Mouse (Mus musculus) limb, embryonic 11.5 days (tissue): ENCODE results near the gene Pitpnm1. TPM values are rescaled to one million over a fixed set of nuclear protein-coding genes. Genes with fewer than 3 reads are reported as not detected.

Source experiments
- ATAC-seq: fragments of 200-750 bp; cut with Nextera tagmentation; 2 replicates; pipeline ENCODE4 v1.8.0; 2017; ENCODE audit warnings: low read depth; ENCODE audit not compliant: insufficient number of reproducible peaks, low FRiP score, low TSS enrichment
- DNase-seq: peaks from one replicate; pipeline ENCODE4 v3.0.0-alpha.2; 2015; ENCODE audit warnings: low spot score
- H3K27ac ChIP-seq: fragments of 300-500 bp; sonication (generic); replicated peaks from 2 replicates; pipeline ENCODE4 v1.5.1; 2014; ENCODE audit warnings: low read depth, mild to moderate bottlenecking, low read length
- H3K27me3 ChIP-seq: fragments of 300-500 bp; sonication (generic); 2 replicates; pipeline ENCODE4 v1.6.1; 2014; ENCODE audit warnings: mild to moderate bottlenecking, low read length, mixed read lengths; ENCODE audit not compliant: control insufficient read depth, insufficient read depth
- H3K36me3 ChIP-seq: fragments of 300-500 bp; sonication (generic); 2 replicates; pipeline ENCODE4 v1.6.1; 2014; ENCODE audit warnings: mild to moderate bottlenecking, low read length, moderate library complexity, mixed read lengths; ENCODE audit not compliant: control insufficient read depth, insufficient read depth
- H3K4me1 ChIP-seq: fragments of 300-500 bp; sonication (generic); 2 replicates; pipeline ENCODE4 v1.6.1; 2014; ENCODE audit warnings: low read length, mixed read lengths; ENCODE audit not compliant: control insufficient read depth, insufficient read depth
- H3K4me2 ChIP-seq: fragments of 300-500 bp; sonication (generic); 2 replicates; pipeline ENCODE4 v1.6.1; 2014; ENCODE audit warnings: low read depth, mild to moderate bottlenecking, moderate library complexity; ENCODE audit not compliant: severe bottlenecking
- H3K4me3 ChIP-seq: fragments of 300-500 bp; sonication (generic); 2 replicates; pipeline ENCODE4 v1.5.1; 2014; ENCODE audit warnings: low read depth, low read length
- H3K9ac ChIP-seq: fragments of 300-500 bp; sonication (generic); 2 replicates; pipeline ENCODE4 v1.6.1; 2014; ENCODE audit warnings: mild to moderate bottlenecking, low read length
- H3K9me3 ChIP-seq: fragments of 300-500 bp; sonication (generic); 2 replicates; pipeline ENCODE4 v1.6.1; 2016; ENCODE audit warnings: low read length; ENCODE audit not compliant: control insufficient read depth
- WGBS: fragments of 180-500 bp; shearing (Covaris S2); extraction: QIAGEN DNeasy Blood & Tissue Kit; methylation state at CpG from one replicate; pipeline ENCODE4 v1.1.7; 2014; 5-methylcytosine and 5-hydroxymethylcytosine counted together
- polyA plus RNA-seq: library from polyadenylated mRNA; unstranded; fragments of >200 nt; fragmentation: Nextera tagmentation; extraction: Ambion mirVana; gene quantifications from 2 replicates; pipeline ENCODE4 v1.2.1, GENCODE M21; 2014

Pitpnm1 gene
- polyA plus RNA-seq, 1 experiment from 2014 or later, result 4.8 TPM

- Histone ChIP-seq H3K27me3 (peaks cover 22% of the 10 kb centered on the region), H3K36me3 (no peaks in the 10 kb centered on the region), H3K27ac (no peak overlapping the region), H3K4me3 (peak overlapping the region; percentile 43; the same call in 1 of the 2 replicates), H3K4me2 (peak overlapping the region; percentile 95; the same call in 1 of the 2 replicates), H3K4me1 (peaks cover 24% of the 10 kb centered on the region), H3K9ac (no peak overlapping the region), H3K9me3 (no peaks in the 10 kb centered on the region)
- DNase-seq, result no peak
- ATAC-seq, result no peak
- 61% methylated on average over 6 of the region's 6 CpGs for WGBS
Observed at GRCm38 (mm10) chr19:4101466-4101865, 1.7 kb downstream of the Pitpnm1 start.

DNA sequence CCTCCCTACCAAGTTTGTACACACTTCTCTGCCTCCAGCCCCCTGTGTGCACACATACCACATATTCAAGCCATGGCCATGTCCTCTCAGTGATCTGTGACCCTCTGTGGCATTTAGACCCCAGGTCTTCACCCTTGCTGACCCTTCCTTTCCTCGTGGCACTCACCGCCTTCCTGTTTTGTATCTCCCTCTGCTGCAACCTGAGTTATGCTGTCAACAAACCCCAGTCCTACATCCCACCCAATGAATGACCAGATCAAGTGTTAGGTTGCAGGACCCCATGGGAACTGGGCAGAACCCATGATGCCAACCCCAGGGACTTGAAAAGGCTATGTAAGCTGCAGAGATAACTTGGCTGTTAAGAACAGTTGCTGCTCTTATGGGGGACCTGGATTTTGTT, 2.3 kb downstream of the Pitpnm1 start:
- no peaks in the 10 kb centered on the region for H3K9me3 ChIP-seq
- ATAC-seq (no peak), DNase-seq (no peak)
- no peak overlapping the region for H3K9ac ChIP-seq
- WGBS, result 92% methylated on average over 2 of the region's 2 CpGs
- no peak overlapping the region for H3K4me3 ChIP-seq
- no peak overlapping the region for H3K4me2 ChIP-seq
- H3K36me3 ChIP-seq, result no peaks in the 10 kb centered on the region
- H3K27me3 ChIP-seq, result peaks cover 22% of the 10 kb centered on the region
- H3K4me1 ChIP-seq, result peaks cover 24% of the 10 kb centered on the region
- no peak overlapping the region for H3K27ac ChIP-seq

DNA sequence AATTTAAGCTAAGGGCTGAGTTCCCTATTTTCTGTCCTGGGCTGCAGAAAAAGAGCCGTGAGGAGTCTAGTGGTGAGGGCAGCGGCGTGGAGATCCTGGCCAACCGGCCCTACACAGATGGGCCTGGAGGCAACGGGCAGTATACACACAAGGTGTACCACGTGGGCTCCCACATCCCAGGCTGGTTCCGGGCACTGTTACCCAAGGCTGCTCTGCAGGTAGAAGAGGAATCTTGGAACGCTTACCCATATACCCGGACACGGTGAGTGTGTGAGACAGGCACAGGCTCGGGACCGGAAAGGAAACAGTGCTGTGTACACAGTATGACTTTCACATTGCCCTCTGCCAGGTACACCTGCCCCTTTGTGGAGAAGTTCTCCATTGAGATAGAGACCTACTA, 2.8 kb downstream of the Pitpnm1 start:
- Histone ChIP-seq H3K36me3 (no peaks in the 10 kb centered on the region), H3K27me3 (peaks cover 22% of the 10 kb centered on the region), H3K9ac (no peak overlapping the region), H3K9me3 (no peaks in the 10 kb centered on the region), H3K4me1 (peaks cover 24% of the 10 kb centered on the region), H3K4me2 (no peak overlapping the region), H3K4me3 (no peak overlapping the region), H3K27ac (no peak overlapping the region)
- 95% methylated on average over 12 of the region's 12 CpGs for WGBS
- ATAC-seq (no peak), DNase-seq (no peak)

- DNase-seq, result no peak
- ATAC-seq, result no peak
- H3K27ac ChIP-seq, result no peak overlapping the region
- no peak overlapping the region for H3K4me2 ChIP-seq
- peaks cover 24% of the 10 kb centered on the region for H3K4me1 ChIP-seq
- H3K27me3 ChIP-seq, result peaks cover 22% of the 10 kb centered on the region
- no peaks in the 10 kb centered on the region for H3K36me3 ChIP-seq
- no peak overlapping the region for H3K9ac ChIP-seq
- WGBS, result 94% methylated on average over 18 of the region's 18 CpGs
- H3K9me3 ChIP-seq, result no peaks in the 10 kb centered on the region
- no peak overlapping the region for H3K4me3 ChIP-seq
Observed at GRCm38 (mm10) chr19:4103294-4103693, 3.5 kb downstream of the Pitpnm1 start.

DNA sequence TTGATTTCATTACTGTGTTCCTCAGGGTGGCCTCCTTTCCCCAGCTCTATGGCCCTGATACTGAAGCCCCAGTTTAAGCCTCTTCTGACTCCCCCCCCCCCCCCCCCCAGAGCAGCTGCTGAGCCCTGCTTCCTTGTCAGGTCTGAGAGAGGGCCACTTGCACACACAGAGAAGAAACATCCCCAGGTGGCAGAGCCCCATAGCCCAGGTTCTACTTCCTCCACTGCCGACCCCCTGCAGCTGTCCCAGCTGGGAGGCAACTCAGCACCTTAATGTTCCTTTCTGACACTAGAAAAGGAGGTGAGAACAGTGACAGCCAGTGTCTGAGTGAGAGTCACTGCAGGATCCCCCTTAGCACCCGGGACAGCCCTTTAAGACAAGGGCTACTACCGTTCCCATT, 4.0 kb downstream of the Pitpnm1 start:
- no peaks in the 10 kb centered on the region for H3K9me3 ChIP-seq
- ATAC-seq (no peak), DNase-seq (no peak)
- H3K9ac ChIP-seq, result no peak overlapping the region
- H3K4me3 ChIP-seq, result no peak overlapping the region
- H3K27me3 ChIP-seq, result peaks cover 22% of the 10 kb centered on the region
- H3K27ac ChIP-seq, result no peak overlapping the region
- 53% methylated on average over 3 of the region's 3 CpGs for WGBS
- peaks cover 22% of the 10 kb centered on the region for H3K4me1 ChIP-seq
- no peak overlapping the region for H3K4me2 ChIP-seq
- no peaks in the 10 kb centered on the region for H3K36me3 ChIP-seq

DNA sequence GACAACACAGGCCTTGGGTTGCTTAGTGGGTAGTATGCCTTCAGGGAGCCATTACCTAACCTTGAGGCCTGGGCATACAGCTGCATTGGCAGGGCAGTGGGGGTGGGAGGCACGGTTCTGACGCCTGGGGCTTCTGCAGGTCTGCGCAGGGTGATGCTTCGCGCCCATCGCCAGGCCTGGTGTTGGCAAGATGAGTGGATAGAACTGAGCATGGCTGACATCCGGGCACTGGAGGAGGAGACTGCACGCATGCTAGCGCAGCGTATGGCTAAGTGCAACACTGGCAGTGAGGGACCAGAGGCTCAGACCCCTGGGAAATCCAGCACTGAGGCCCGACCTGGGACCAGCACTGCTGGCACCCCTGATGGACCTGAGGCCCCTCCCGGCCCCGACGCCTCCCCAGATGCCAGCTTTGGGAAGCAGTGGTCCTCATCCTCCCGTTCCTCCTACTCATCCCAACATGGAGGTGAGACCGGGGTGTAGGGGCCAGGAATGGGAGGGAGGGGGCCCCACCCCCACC, 4.9 kb downstream of the Pitpnm1 start:
- Histone ChIP-seq H3K36me3 (no peaks in the 10 kb centered on the region), H3K4me2 (no peak overlapping the region), H3K4me1 (peaks cover 14% of the 10 kb centered on the region), H3K9ac (no peak overlapping the region), H3K4me3 (no peak overlapping the region), H3K9me3 (no peaks in the 10 kb centered on the region), H3K27ac (no peak overlapping the region), H3K27me3 (peaks cover 21% of the 10 kb centered on the region)
- WGBS, result 88% methylated on average over 16 of the region's 16 CpGs
- DNase-seq (no peak), ATAC-seq (no peak)

GRCm38 (mm10) chr19:4106654-4107053, 6.9 kb downstream of the Pitpnm1 start:
- no peak overlapping the region for H3K4me2 ChIP-seq
- peaks cover 3% of the 10 kb centered on the region; the same call in 1 of the 2 replicates for H3K4me1 ChIP-seq
- DNase-seq (no peak), ATAC-seq (no peak)
- no peak overlapping the region for H3K9ac ChIP-seq
- no peaks in the 10 kb centered on the region for H3K36me3 ChIP-seq
- H3K9me3 ChIP-seq, result no peaks in the 10 kb centered on the region
- WGBS, result 93% methylated on average over 14 of the region's 14 CpGs
- H3K27ac ChIP-seq, result no peak overlapping the region
- no peak overlapping the region for H3K4me3 ChIP-seq
- H3K27me3 ChIP-seq, result peaks cover 6% of the 10 kb centered on the region

- WGBS, result 88% methylated on average over 9 of the region's 9 CpGs
- Histone ChIP-seq H3K4me1 (peaks cover 7% of the 10 kb centered on the region), H3K36me3 (peaks cover 8% of the 10 kb centered on the region; the same call in 1 of the 2 replicates), H3K4me2 (no peak overlapping the region), H3K9ac (no peak overlapping the region), H3K27ac (no peak overlapping the region), H3K4me3 (no peak overlapping the region), H3K27me3 (no peaks in the 10 kb centered on the region), H3K9me3 (no peaks in the 10 kb centered on the region)
- ATAC-seq (no peak), DNase-seq (no peak)
Observed at GRCm38 (mm10) chr19:4108535-4108934, 8.7 kb downstream of the Pitpnm1 start.
